Mouse (Mus musculus) telencephalon, adult 2 months (tissue): ENCODE measurements at regions not wholly inside any gene's neighbourhood (a gene's known extent, or its start where the extent isn't known, plus 50 kb on each side); places are given as distances from the start of the nearest gene placed in this dataset.

Experiments used
- DNase-seq: peaks from one replicate; pipeline ENCODE4 v3.0.0-alpha.2; 2011; ENCODE audit warnings: low read depth, low spot score

- peak; percentile 31 for DNase-seq
Measured at GRCm38 (mm10) chr8:53695323-53695722, 56.5 kb upstream of the Neil3 start.
